Mouse (Mus musculus): ENCODE measurements at regions not wholly inside any gene's neighbourhood (a gene's known extent, or its start where the extent isn't known, plus 50 kb on each side); places are given as distances from the start of the nearest gene placed in this dataset.

GRCm38 (mm10) chr17:26355301-26355700, 59.3 kb upstream of the Neurl1b start:
- WGBS: 85% methylated on average over 3 of the region's 3 CpGs
- Histone ChIP-seq H3K4me3 (ENCODE audit: low read length) (no peak overlapping the region), H3K9ac (ENCODE audit: low read depth, low read length) (no peak overlapping the region), H3K9me3 (ENCODE audit: control insufficient read depth, low read length) (no peaks in the 10 kb centered on the region), H3K4me2 (ENCODE audit: low read length) (no peak overlapping the region), H3K36me3 (ENCODE audit: control insufficient read depth, insufficient read depth, low read length) (no peaks in the 10 kb centered on the region), H3K4me1 (ENCODE audit: control insufficient read depth, insufficient read depth, low read depth, low read length) (no peaks in the 10 kb centered on the region), H3K27me3 (replicated peaks; ENCODE audit: control insufficient read depth, insufficient read depth, low read length) (no peaks in the 10 kb centered on the region), H3K27ac (ENCODE audit: low read depth, low read length) (no peak overlapping the region)
- ATAC-seq: no peak

- 62% methylated on average over 5 of the region's 5 CpGs for WGBS
- no peak overlapping the region for H3K27ac ChIP-seq (ENCODE audit: low read depth, low read length)
- peaks cover 2% of the 10 kb centered on the region; the same call in 1 of the 2 replicates for H3K4me1 ChIP-seq (ENCODE audit: control insufficient read depth, insufficient read depth, low read depth, low read length)
These were observed 57.7 kb upstream of the Neurl1b start for GRCm38 (mm10) chr17:26356906-26357305.

GRCm38 (mm10) chr17:26357784-26358183, 56.8 kb upstream of the Neurl1b start:
- H3K4me1 ChIP-seq (ENCODE audit: control insufficient read depth, insufficient read depth, low read depth, low read length): peaks cover 3% of the 10 kb centered on the region
- 54% methylated on average over 4 of the region's 4 CpGs for WGBS
- H3K9me3 ChIP-seq (ENCODE audit: control insufficient read depth, low read length): no peaks in the 10 kb centered on the region
- no peak overlapping the region for H3K4me2 ChIP-seq (ENCODE audit: low read length)
- no peaks in the 10 kb centered on the region for H3K27me3 ChIP-seq (replicated peaks; ENCODE audit: control insufficient read depth, insufficient read depth, low read length)
- H3K9ac ChIP-seq (ENCODE audit: low read depth, low read length): no peak overlapping the region
- H3K4me3 ChIP-seq (ENCODE audit: low read length): no peak overlapping the region
- ATAC-seq: no peak
- no peaks in the 10 kb centered on the region for H3K36me3 ChIP-seq (ENCODE audit: control insufficient read depth, insufficient read depth, low read length)
- H3K27ac ChIP-seq (ENCODE audit: low read depth, low read length): no peak overlapping the region

More at GRCm38 (mm10) chr17:26356906-26357305, 57.7 kb upstream of the Neurl1b start:
- H3K36me3 ChIP-seq (ENCODE audit: control insufficient read depth, insufficient read depth, low read length): no peaks in the 10 kb centered on the region
- no peak overlapping the region for H3K9ac ChIP-seq (ENCODE audit: low read depth, low read length)
- no peaks in the 10 kb centered on the region for H3K27me3 ChIP-seq (replicated peaks; ENCODE audit: control insufficient read depth, insufficient read depth, low read length)
- H3K4me3 ChIP-seq (ENCODE audit: low read length): no peak overlapping the region
- no peak overlapping the region for H3K4me2 ChIP-seq (ENCODE audit: low read length)
- ATAC-seq: no peak
- no peaks in the 10 kb centered on the region for H3K9me3 ChIP-seq (ENCODE audit: control insufficient read depth, low read length)

GRCm38 (mm10) chr17:26360711-26361110, 53.9 kb upstream of the Neurl1b start:
- Histone ChIP-seq H3K9ac (ENCODE audit: low read depth, low read length) (no peak overlapping the region), H3K9me3 (ENCODE audit: control insufficient read depth, low read length) (no peaks in the 10 kb centered on the region), H3K36me3 (ENCODE audit: control insufficient read depth, insufficient read depth, low read length) (no peaks in the 10 kb centered on the region), H3K27me3 (replicated peaks; ENCODE audit: control insufficient read depth, insufficient read depth, low read length) (no peaks in the 10 kb centered on the region), H3K4me1 (ENCODE audit: control insufficient read depth, insufficient read depth, low read depth, low read length) (peaks cover 17% of the 10 kb centered on the region), H3K4me2 (ENCODE audit: low read length) (no peak overlapping the region), H3K4me3 (ENCODE audit: low read length) (no peak overlapping the region), H3K27ac (ENCODE audit: low read depth, low read length) (no peak overlapping the region)
- ATAC-seq: no peak
- WGBS: 73% methylated on average over 6 of the region's 6 CpGs

- Histone ChIP-seq H3K27me3 (replicated peaks; ENCODE audit: control insufficient read depth, insufficient read depth, low read length) (no peaks in the 10 kb centered on the region), H3K4me2 (ENCODE audit: low read length) (no peak overlapping the region), H3K36me3 (ENCODE audit: control insufficient read depth, insufficient read depth, low read length) (no peaks in the 10 kb centered on the region), H3K27ac (ENCODE audit: low read depth, low read length) (0 out of 2 replicates have a peak overlapping the region, but pooled peaks have one; percentile 12), H3K9ac (ENCODE audit: low read depth, low read length) (no peak overlapping the region; the same call in 1 of the 2 replicates), H3K9me3 (ENCODE audit: control insufficient read depth, low read length) (no peaks in the 10 kb centered on the region), H3K4me1 (ENCODE audit: control insufficient read depth, insufficient read depth, low read depth, low read length) (peaks cover 17% of the 10 kb centered on the region), H3K4me3 (ENCODE audit: low read length) (no peak overlapping the region)
- ATAC-seq: no peak
- 77% methylated on average over 7 of the region's 7 CpGs for WGBS
These were observed 53.2 kb upstream of the Neurl1b start for GRCm38 (mm10) chr17:26361420-26361819.

GRCm38 (mm10) chr17:26361992-26362391, 52.6 kb upstream of the Neurl1b start:
- 35% methylated on average over 3 of the region's 3 CpGs for WGBS
- no peaks in the 10 kb centered on the region for H3K27me3 ChIP-seq (replicated peaks; ENCODE audit: control insufficient read depth, insufficient read depth, low read length)
- H3K4me2 ChIP-seq (ENCODE audit: low read length): no peak overlapping the region
- no peak overlapping the region for H3K9ac ChIP-seq (ENCODE audit: low read depth, low read length)
- H3K27ac ChIP-seq (ENCODE audit: low read depth, low read length): no peak overlapping the region
- H3K4me1 ChIP-seq (ENCODE audit: control insufficient read depth, insufficient read depth, low read depth, low read length): peaks cover 17% of the 10 kb centered on the region
- no peak; the same call in 1 of the 2 replicates for ATAC-seq
- H3K4me3 ChIP-seq (ENCODE audit: low read length): no peak overlapping the region
- H3K36me3 ChIP-seq (ENCODE audit: control insufficient read depth, insufficient read depth, low read length): no peaks in the 10 kb centered on the region
- H3K9me3 ChIP-seq (ENCODE audit: control insufficient read depth, low read length): no peaks in the 10 kb centered on the region

- Histone ChIP-seq H3K4me2 (ENCODE audit: low read length) (no peak overlapping the region), H3K9me3 (ENCODE audit: control insufficient read depth, low read length) (no peaks in the 10 kb centered on the region), H3K4me3 (ENCODE audit: low read length) (no peak overlapping the region), H3K27me3 (replicated peaks; ENCODE audit: control insufficient read depth, insufficient read depth, low read length) (no peaks in the 10 kb centered on the region), H3K27ac (ENCODE audit: low read depth, low read length) (no peak overlapping the region), H3K36me3 (ENCODE audit: control insufficient read depth, insufficient read depth, low read length) (no peaks in the 10 kb centered on the region), H3K4me1 (ENCODE audit: control insufficient read depth, insufficient read depth, low read depth, low read length) (peaks cover 17% of the 10 kb centered on the region), H3K9ac (ENCODE audit: low read depth, low read length) (no peak overlapping the region)
- 58% methylated on average over 12 of the region's 12 CpGs for WGBS
- no peak for ATAC-seq
These were observed 51.9 kb upstream of the Neurl1b start for GRCm38 (mm10) chr17:26362586-26363361.

GRCm38 (mm10) chr17:26363853-26364532, 50.6 kb upstream of the Neurl1b start:
- H3K27ac ChIP-seq (ENCODE audit: low read depth, low read length): no peak overlapping the region; the same call in none of the 2 replicates
- WGBS: 44% methylated on average over 5 of the region's 5 CpGs
- ATAC-seq: no peak

More at GRCm38 (mm10) chr17:26363853-26364532, 50.6 kb upstream of the Neurl1b start:
- Histone ChIP-seq H3K27me3 (replicated peaks; ENCODE audit: control insufficient read depth, insufficient read depth, low read length) (no peaks in the 10 kb centered on the region), H3K9me3 (ENCODE audit: control insufficient read depth, low read length) (no peaks in the 10 kb centered on the region), H3K4me1 (ENCODE audit: control insufficient read depth, insufficient read depth, low read depth, low read length) (peaks cover 20% of the 10 kb centered on the region), H3K4me3 (ENCODE audit: low read length) (no peak overlapping the region), H3K4me2 (ENCODE audit: low read length) (no peak overlapping the region), H3K9ac (ENCODE audit: low read depth, low read length) (no peak overlapping the region), H3K36me3 (ENCODE audit: control insufficient read depth, insufficient read depth, low read length) (no peaks in the 10 kb centered on the region)

All from hindbrain, embryonic 16.5 days (tissue).